Mouse (Mus musculus): ENCODE measurements at regions not wholly inside any gene's neighbourhood (a gene's known extent, or its start where the extent isn't known, plus 50 kb on each side); places are given as distances from the start of the nearest gene placed in this dataset.
A peak's percentile ranks its signal among the peaks of the same experiment; 100 is the strongest.

- no peak for DNase-seq (ENCODE audit: low spot score in 2 of 2)
Observed at GRCm38 (mm10) chr8:8403410-8403809, 257.6 kb downstream of the Efnb2 start.

GRCm38 (mm10) chr8:8392303-8392702 is 268.7 kb downstream of the Efnb2 start:
- no peak for DNase-seq (ENCODE audit: low spot score in 2 of 2)

DNA sequence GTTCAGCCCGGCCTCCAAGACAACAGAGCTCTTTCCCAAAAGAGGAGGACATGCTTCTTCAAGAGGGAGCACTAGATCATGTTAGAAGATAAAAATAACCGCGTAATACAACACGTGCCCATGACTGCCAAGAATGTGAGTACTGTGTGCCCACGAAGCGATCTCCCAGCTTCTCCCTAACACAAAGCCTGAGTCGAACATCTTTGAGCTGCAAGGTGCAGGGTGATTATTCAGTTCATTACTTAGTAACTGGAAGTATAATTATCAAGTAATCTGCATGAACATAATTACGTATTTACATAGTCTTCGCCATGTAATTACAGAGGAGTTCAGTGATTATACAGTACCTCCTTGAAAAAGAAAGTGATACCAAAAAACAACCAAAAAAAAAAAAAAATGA is 269.7 kb downstream of the Efnb2 start:
- no peak for DNase-seq (ENCODE audit: low spot score in 2 of 2)

GRCm38 (mm10) chr8:8378248-8378647 is 282.8 kb downstream of the Efnb2 start:
- no peak for DNase-seq (ENCODE audit: low spot score in 2 of 2)

- DNase-seq (ENCODE audit: low spot score in 2 of 2): no peak
Observed at GRCm38 (mm10) chr8:8376791-8377190, 284.3 kb downstream of the Efnb2 start.

GRCm38 (mm10) chr8:8376379-8376778 is 284.7 kb downstream of the Efnb2 start:
- DNase-seq (ENCODE audit: low spot score in 2 of 2): no peak

DNA sequence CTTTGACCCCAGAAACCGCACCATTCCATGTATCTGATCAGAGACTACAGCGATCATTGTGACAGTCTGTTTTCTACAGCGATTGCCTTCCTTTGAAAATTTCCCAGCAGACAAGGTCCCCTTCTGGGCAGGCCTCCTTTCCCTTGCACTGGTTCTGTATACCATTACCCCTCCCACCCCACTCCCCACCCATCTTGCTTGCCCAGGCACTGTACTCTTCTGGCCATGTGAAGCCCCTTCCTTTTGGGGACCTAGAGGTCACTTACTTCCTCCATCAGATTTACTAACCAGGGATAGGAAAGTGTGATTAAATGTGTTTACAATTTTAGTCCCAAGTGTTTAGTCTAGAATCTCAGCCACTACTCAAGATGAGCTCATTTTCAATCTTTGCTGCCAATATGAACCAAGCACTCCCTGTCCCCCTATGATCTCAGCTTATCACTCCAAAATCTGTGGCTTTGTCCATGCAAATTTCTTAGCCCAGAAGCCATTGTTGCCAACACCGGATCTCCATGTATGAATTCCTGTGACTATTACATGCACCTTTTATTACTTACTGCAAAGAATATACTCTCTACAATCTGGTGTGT is 293.7 kb downstream of the Efnb2 start:
- DNase-seq (ENCODE audit: low spot score in 2 of 2): no peak

GRCm38 (mm10) chr8:8361941-8362537 is 299.0 kb downstream of the Efnb2 start:
- no peak for DNase-seq (ENCODE audit: low spot score in 2 of 2)

GRCm38 (mm10) chr8:8360586-8360985 is 300.5 kb downstream of the Efnb2 start:
- no peak for DNase-seq (ENCODE audit: low spot score in 2 of 2)

GRCm38 (mm10) chr8:8354977-8355376 is 306.1 kb downstream of the Efnb2 start:
- no peak for DNase-seq (ENCODE audit: low spot score in 2 of 2)

DNA sequence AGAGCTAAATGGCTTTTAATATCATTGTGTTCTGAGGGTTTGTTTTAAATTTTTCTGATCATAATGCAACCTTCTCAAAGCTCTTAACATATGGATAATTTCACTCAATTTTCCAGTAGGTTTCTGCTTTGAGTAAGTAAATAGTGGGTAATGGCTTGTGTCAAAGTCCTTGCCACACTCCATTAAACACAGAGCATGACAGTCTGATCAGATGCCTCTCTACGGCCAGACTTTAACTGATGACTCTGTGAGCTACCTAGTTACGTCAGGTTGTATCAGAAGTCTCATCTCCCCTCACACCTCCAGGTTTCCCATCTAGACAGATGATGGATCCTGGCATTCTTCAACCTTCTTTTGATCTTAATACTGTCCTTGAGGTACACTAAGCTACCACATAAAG is 316.4 kb downstream of the Efnb2 start:
- no peak for DNase-seq (ENCODE audit: low spot score in 2 of 2)

DNA sequence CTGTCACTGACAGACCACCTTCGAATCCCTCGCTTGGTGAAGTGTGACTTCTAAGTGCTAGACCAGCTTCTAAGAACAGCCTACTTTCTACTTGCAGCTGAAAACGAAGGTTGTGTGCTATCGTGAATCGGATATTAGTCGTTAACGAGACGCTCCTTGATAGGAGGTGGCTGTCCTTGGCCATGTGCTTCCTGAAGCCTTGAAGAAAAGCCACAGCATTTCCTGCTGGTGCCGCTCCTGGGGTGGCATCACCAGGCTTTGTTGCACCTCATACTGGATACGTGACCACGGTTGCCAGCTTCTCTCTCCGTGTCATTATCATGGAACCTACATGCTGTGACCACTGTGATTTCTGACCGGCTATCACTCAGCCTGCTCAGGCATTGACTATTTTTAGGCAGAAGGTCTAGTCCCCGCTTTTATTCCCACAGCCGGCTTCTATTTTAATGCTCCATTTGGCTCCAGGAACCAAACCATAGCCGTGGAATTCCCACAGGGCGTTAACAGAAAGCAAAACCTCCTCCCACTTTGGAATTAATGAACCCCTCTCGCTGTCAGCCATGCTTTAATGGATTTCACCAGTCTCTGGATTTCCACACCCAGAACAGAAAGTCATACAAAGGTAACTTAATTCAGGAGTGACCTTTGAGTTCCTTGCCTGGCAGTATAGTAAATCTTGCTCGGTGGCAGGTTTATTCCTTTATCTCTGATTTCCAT is 325.6 kb downstream of the Efnb2 start:
- no peak for DNase-seq (ENCODE audit: low spot score in 2 of 2)

GRCm38 (mm10) chr8:8334515-8334914 is 326.5 kb downstream of the Efnb2 start:
- DNase-seq (ENCODE audit: low spot score in 2 of 2): no peak

DNA sequence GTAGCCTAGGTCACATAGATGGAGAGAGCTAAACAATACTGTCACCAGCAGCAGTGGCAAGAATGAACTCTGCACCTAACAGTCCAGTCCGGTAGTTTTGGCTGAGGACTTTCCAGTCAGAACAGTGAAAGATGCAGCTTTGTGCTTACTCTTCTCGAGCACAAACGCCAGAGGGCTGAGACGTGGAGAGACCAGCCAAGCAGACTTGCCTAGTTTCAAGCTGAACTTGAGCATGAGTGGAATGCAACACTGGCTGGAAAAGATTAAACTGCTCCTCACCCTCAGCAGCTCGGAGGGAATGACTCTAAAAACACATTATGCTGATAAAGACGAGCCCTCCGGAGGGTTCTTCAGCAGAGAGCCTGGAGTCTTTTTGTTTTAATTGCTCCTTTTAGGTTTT is 329.8 kb downstream of the Efnb2 start:
- peak in 1 of 2 experiments; percentile 36 for DNase-seq (ENCODE audit: low spot score in 2 of 2)

- peak in 1 of 2 experiments; percentile 22 for DNase-seq (ENCODE audit: low spot score in 2 of 2)
Observed at GRCm38 (mm10) chr8:8328010-8328666, 332.9 kb downstream of the Efnb2 start.

GRCm38 (mm10) chr8:8326066-8326834 is 334.8 kb downstream of the Efnb2 start:
- no peak for DNase-seq (ENCODE audit: low spot score in 2 of 2)

GRCm38 (mm10) chr8:8325420-8325819 is 335.6 kb downstream of the Efnb2 start:
- no peak for DNase-seq (ENCODE audit: low spot score in 2 of 2)

DNA sequence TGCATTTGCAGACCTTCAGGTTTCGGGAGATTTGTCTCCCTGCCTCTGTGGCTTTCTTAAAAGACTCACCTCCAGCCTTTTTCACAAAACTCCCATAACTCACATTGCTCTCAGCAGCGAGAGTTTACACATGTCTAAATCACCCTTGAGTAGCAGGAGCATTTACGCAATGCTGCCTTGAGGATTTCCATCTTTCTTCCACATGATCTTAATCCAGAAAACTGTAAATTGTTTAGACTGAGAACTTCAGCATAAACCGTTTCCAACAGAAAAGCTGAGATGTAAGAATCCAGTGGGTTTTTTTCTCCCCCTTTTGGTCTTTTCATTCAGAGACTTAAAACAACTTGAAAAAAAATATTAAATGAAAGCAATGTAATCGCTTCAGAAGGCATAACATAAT is 336.5 kb downstream of the Efnb2 start:
- DNase-seq (ENCODE audit: low spot score in 2 of 2): no peak

- no peak for DNase-seq (ENCODE audit: low spot score in 2 of 2)
Observed at GRCm38 (mm10) chr8:8308253-8308652, 352.8 kb downstream of the Efnb2 start.

- DNase-seq (ENCODE audit: low spot score in 2 of 2): no peak
Observed at GRCm38 (mm10) chr8:8307487-8307886, 353.6 kb downstream of the Efnb2 start.

Data from gastrocnemius, postnatal 4 days (tissue).